Mouse (Mus musculus): ENCODE results near the gene C2. TPM values are rescaled to one million over a fixed set of nuclear protein-coding genes. Genes with fewer than 3 reads are reported as not detected.

Gene C2
- polyA plus RNA-seq, 1 experiment from 2014 or later: 0.44 TPM

- Histone ChIP-seq H3K4me1 (ENCODE audit: control insufficient read depth, insufficient read depth, low read length) (peaks cover 4% of the 10 kb centered on the region), H3K9ac (ENCODE audit: low read length) (no peak overlapping the region), H3K27me3 (ENCODE audit: control insufficient read depth, insufficient read depth, low read length) (no peaks in the 10 kb centered on the region), H3K9me3 (ENCODE audit: control insufficient read depth, low read length) (no peaks in the 10 kb centered on the region), H3K36me3 (ENCODE audit: control insufficient read depth, insufficient read depth, low read length) (no peaks in the 10 kb centered on the region), H3K4me2 (ENCODE audit: low read depth, severe bottlenecking) (no peak overlapping the region), H3K27ac (replicated peaks; ENCODE audit: low read depth, low read length) (no peak overlapping the region), H3K4me3 (ENCODE audit: low read depth, low read length) (no peak overlapping the region)
- no peak for DNase-seq (ENCODE audit: low spot score)
- no peak for ATAC-seq (ENCODE audit: insufficient number of reproducible peaks, low FRiP score, low TSS enrichment, low read depth)
- 77% methylated on average over 22 of the region's 24 CpGs for WGBS
These were observed 36.0 kb upstream of the C2 start for GRCm38 (mm10) chr17:34934031-34934430.

- H3K4me2 ChIP-seq (ENCODE audit: low read depth, severe bottlenecking): peak overlapping the region; percentile 98
- no peaks in the 10 kb centered on the region for H3K36me3 ChIP-seq (ENCODE audit: control insufficient read depth, insufficient read depth, low read length)
- ATAC-seq (ENCODE audit: insufficient number of reproducible peaks, low FRiP score, low TSS enrichment, low read depth) (no peak), DNase-seq (ENCODE audit: low spot score) (no peak)
- peak overlapping the region; percentile 76 for H3K4me3 ChIP-seq (ENCODE audit: low read depth, low read length)
- H3K9ac ChIP-seq (ENCODE audit: low read length): peak overlapping the region; percentile 72; the same call in 1 of the 2 replicates
- WGBS: 94% methylated on average over 8 of the region's 8 CpGs
- no peak overlapping the region for H3K27ac ChIP-seq (replicated peaks; ENCODE audit: low read depth, low read length)
- H3K9me3 ChIP-seq (ENCODE audit: control insufficient read depth, low read length): no peaks in the 10 kb centered on the region
- no peaks in the 10 kb centered on the region for H3K27me3 ChIP-seq (ENCODE audit: control insufficient read depth, insufficient read depth, low read length)
- H3K4me1 ChIP-seq (ENCODE audit: control insufficient read depth, insufficient read depth, low read length): peaks cover 4% of the 10 kb centered on the region
These were observed 34.2 kb upstream of the C2 start for GRCm38 (mm10) chr17:34932287-34932686.

DNA sequence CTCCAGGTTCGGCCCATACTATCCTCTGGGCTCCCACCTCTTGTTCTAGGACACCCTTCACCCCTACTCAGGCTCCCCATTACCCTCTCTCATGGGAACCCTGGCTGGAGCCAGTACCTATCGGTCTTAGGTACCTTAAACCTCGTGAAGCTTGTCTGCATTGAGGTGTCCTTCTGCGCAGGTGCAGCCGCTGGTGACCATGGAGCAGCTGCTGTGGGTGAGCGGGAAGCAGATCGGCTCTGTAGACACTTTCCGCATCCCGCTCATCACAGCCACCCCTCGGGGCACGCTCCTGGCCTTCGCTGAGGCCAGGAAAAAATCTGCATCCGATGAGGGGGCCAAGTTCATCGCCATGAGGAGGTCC lies 33.7 kb upstream of the C2 start:
- H3K4me3 ChIP-seq (ENCODE audit: low read depth, low read length): peak overlapping the region; percentile 76
- H3K36me3 ChIP-seq (ENCODE audit: control insufficient read depth, insufficient read depth, low read length): no peaks in the 10 kb centered on the region
- 10% methylated on average over 14 of the region's 14 CpGs for WGBS
- ATAC-seq (ENCODE audit: insufficient number of reproducible peaks, low FRiP score, low TSS enrichment, low read depth) (no peak), DNase-seq (ENCODE audit: low spot score) (no peak)
- H3K4me1 ChIP-seq (ENCODE audit: control insufficient read depth, insufficient read depth, low read length): peaks cover 4% of the 10 kb centered on the region
- H3K27ac ChIP-seq (replicated peaks; ENCODE audit: low read depth, low read length): no peak overlapping the region
- peak overlapping the region; percentile 98 for H3K4me2 ChIP-seq (ENCODE audit: low read depth, severe bottlenecking)
- no peaks in the 10 kb centered on the region for H3K9me3 ChIP-seq (ENCODE audit: control insufficient read depth, low read length)
- peak overlapping the region; percentile 72 for H3K9ac ChIP-seq (ENCODE audit: low read length)
- no peaks in the 10 kb centered on the region for H3K27me3 ChIP-seq (ENCODE audit: control insufficient read depth, insufficient read depth, low read length)

DNA sequence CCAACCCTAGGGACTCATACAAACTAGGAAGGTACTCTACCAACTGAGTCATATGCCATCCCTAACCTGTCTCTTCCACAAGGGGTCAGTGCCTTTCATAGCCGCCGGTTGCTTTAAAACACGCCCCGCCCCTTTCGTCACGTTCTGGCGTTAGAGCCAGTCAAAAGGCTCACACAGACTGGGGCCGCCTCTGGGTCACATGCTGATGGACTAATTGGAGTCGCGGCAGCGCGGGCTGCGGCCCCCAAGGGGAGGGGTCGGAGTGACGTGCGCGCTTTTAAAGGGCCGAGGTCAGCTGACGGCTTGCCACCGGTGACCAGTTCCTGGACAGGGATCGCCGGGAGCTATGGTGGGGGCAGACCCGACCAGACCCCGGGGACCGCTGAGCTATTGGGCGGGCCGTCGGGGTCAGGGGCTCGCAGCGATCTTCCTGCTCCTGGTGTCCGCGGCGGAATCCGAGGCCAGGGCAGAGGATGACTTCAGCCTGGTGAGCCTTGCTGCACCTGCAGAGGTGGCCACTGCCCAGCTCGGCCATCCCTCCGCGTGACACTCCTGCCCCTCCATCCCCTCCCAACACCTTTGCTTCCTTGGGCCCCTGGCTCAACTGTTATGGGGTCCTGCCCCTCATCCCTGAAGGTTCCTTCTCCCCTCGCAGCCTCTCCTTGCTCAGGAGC lies 33.1 kb upstream of the C2 start, which contains the start of gene Neu1:
Gene Neu1 (plus strand): TSS at position 193 of the 674 bp plus-strand sequence.
- H3K4me3 ChIP-seq (ENCODE audit: low read depth, low read length): peak within 1 kb of the TSS; percentile 76
- H3K4me2 ChIP-seq (ENCODE audit: low read depth, severe bottlenecking): peak within 1 kb of the TSS; percentile 98
- H3K9ac ChIP-seq (ENCODE audit: low read length): peak within 1 kb of the TSS; percentile 72
- under 1% methylated on average over 38 of the region's 38 CpGs for WGBS
- H3K4me1 ChIP-seq (ENCODE audit: control insufficient read depth, insufficient read depth, low read length): peaks cover 4% of the 10 kb centered on the region
- ATAC-seq (ENCODE audit: insufficient number of reproducible peaks, low FRiP score, low TSS enrichment, low read depth) (peak; percentile 95), DNase-seq (ENCODE audit: low spot score) (peak; percentile 97)
- no peaks in the 10 kb centered on the region for H3K36me3 ChIP-seq (ENCODE audit: control insufficient read depth, insufficient read depth, low read length)
- H3K9me3 ChIP-seq (ENCODE audit: control insufficient read depth, low read length): no peaks in the 10 kb centered on the region
- no peak within 1 kb of the TSS for H3K27ac ChIP-seq (replicated peaks; ENCODE audit: low read depth, low read length)
- no peaks in the 10 kb centered on the region for H3K27me3 ChIP-seq (ENCODE audit: control insufficient read depth, insufficient read depth, low read length)

- no peak overlapping the region for H3K27ac ChIP-seq (replicated peaks; ENCODE audit: low read depth, low read length)
- no peak overlapping the region for H3K4me3 ChIP-seq (ENCODE audit: low read depth, low read length)
- H3K36me3 ChIP-seq (ENCODE audit: control insufficient read depth, insufficient read depth, low read length): no peaks in the 10 kb centered on the region
- no peak overlapping the region for H3K4me2 ChIP-seq (ENCODE audit: low read depth, severe bottlenecking)
- no peaks in the 10 kb centered on the region for H3K9me3 ChIP-seq (ENCODE audit: control insufficient read depth, low read length)
- H3K4me1 ChIP-seq (ENCODE audit: control insufficient read depth, insufficient read depth, low read length): peaks cover 4% of the 10 kb centered on the region
- no peak overlapping the region for H3K9ac ChIP-seq (ENCODE audit: low read length)
- H3K27me3 ChIP-seq (ENCODE audit: control insufficient read depth, insufficient read depth, low read length): no peaks in the 10 kb centered on the region
- WGBS: 80% methylated on average over 4 of the region's 4 CpGs
- ATAC-seq (ENCODE audit: insufficient number of reproducible peaks, low FRiP score, low TSS enrichment, low read depth) (no peak), DNase-seq (ENCODE audit: low spot score) (no peak)
These were observed 30.8 kb upstream of the C2 start for GRCm38 (mm10) chr17:34928841-34929240.

DNA sequence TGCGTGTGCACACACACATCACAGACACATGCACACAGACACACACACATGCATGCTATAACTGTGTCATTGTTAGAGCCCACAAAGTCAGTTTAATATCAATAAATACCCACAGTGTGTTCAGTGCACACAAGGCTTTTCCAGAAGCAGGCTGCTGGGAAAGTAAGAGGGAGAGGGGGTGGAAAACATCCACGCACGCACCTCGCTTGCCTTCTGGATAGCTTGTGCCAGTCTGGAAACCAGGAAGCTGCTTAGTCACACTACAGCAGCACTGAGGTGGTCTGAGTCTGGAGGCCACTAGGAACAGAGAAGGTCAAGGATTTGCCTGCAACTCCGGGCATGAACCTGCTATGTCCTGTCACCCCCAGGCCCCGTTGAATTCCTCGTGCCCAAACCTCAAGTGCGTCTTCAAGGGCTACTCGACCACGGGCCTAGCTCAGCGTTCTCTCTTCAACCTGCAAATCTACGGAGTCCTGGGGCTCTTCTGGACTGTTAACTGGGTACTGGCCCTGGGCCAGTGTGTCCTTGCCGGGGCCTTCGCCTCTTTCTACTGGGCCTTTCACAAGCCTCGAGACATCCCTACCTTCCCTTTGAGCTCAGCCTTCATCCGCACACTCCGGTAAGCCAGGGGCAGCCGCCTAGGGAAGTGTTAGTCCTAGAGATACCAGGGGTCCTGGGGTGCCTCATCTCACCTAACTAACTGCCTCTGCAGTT lies 29.4 kb upstream of the C2 start:
- DNase-seq (ENCODE audit: low spot score): no peak
- Histone ChIP-seq H3K9ac (ENCODE audit: low read length) (no peak overlapping the region), H3K9me3 (ENCODE audit: control insufficient read depth, low read length) (no peaks in the 10 kb centered on the region), H3K4me3 (ENCODE audit: low read depth, low read length) (no peak overlapping the region), H3K4me2 (ENCODE audit: low read depth, severe bottlenecking) (no peak overlapping the region), H3K27me3 (ENCODE audit: control insufficient read depth, insufficient read depth, low read length) (no peaks in the 10 kb centered on the region), H3K27ac (replicated peaks; ENCODE audit: low read depth, low read length) (no peak overlapping the region), H3K36me3 (ENCODE audit: control insufficient read depth, insufficient read depth, low read length) (no peaks in the 10 kb centered on the region), H3K4me1 (ENCODE audit: control insufficient read depth, insufficient read depth, low read length) (peaks cover 4% of the 10 kb centered on the region)
- 86% methylated on average over 18 of the region's 18 CpGs for WGBS
- no peak for ATAC-seq (ENCODE audit: insufficient number of reproducible peaks, low FRiP score, low TSS enrichment, low read depth)

DNA sequence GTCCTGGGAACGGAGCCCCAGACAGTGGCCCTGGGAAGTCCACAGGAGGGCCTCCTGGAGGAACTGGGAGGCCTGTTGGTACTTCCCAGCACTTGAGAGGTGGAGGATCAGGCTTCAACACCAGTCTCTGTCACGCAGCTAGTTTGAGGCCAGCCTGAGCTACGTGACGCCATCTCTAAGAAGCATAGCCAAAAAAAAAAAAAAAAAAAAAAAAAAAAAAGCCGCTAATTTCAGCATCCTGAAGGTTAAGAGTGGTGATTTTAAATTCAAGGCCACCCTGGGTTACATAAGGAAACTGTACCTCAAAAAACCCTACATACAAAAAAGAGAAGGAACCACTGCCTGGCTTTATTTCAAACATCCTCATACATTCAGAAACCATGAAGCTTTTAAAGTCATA lies 26.2 kb upstream of the C2 start:
- 79% methylated on average over 5 of the region's 5 CpGs for WGBS
- Histone ChIP-seq H3K27me3 (ENCODE audit: control insufficient read depth, insufficient read depth, low read length) (no peaks in the 10 kb centered on the region), H3K9ac (ENCODE audit: low read length) (no peak overlapping the region), H3K4me3 (ENCODE audit: low read depth, low read length) (no peak overlapping the region), H3K36me3 (ENCODE audit: control insufficient read depth, insufficient read depth, low read length) (no peaks in the 10 kb centered on the region), H3K9me3 (ENCODE audit: control insufficient read depth, low read length) (no peaks in the 10 kb centered on the region), H3K4me1 (ENCODE audit: control insufficient read depth, insufficient read depth, low read length) (no peaks in the 10 kb centered on the region), H3K4me2 (ENCODE audit: low read depth, severe bottlenecking) (no peak overlapping the region), H3K27ac (replicated peaks; ENCODE audit: low read depth, low read length) (no peak overlapping the region)
- ATAC-seq (ENCODE audit: insufficient number of reproducible peaks, low FRiP score, low TSS enrichment, low read depth) (no peak), DNase-seq (ENCODE audit: low spot score) (no peak)

DNA sequence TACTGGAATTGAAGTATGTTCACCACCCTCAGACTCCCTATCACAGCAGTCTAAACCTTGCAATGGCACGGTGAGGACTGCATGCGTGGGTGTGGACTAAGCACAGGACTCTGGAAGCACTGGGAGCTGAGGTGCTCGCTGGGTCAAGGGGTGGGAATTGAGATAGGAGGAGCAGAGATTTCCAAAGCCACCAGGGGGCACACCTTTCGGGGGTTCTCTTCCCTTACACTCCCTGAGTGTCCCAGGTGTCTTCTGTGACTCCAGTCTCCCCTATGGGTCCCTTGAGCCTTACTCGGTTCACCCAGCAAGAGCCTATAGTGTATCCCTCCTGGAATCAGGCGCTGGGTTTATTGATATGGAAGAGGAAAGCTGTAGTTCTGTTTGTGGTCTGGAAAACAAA lies 24.9 kb upstream of the C2 start:
- no peaks in the 10 kb centered on the region for H3K4me1 ChIP-seq (ENCODE audit: control insufficient read depth, insufficient read depth, low read length)
- no peak overlapping the region for H3K4me3 ChIP-seq (ENCODE audit: low read depth, low read length)
- DNase-seq (ENCODE audit: low spot score) (no peak), ATAC-seq (ENCODE audit: insufficient number of reproducible peaks, low FRiP score, low TSS enrichment, low read depth) (no peak)
- H3K9ac ChIP-seq (ENCODE audit: low read length): no peak overlapping the region
- no peak overlapping the region for H3K4me2 ChIP-seq (ENCODE audit: low read depth, severe bottlenecking)
- H3K9me3 ChIP-seq (ENCODE audit: control insufficient read depth, low read length): no peaks in the 10 kb centered on the region
- 39% methylated on average over 6 of the region's 6 CpGs for WGBS
- no peak overlapping the region for H3K27ac ChIP-seq (replicated peaks; ENCODE audit: low read depth, low read length)
- H3K36me3 ChIP-seq (ENCODE audit: control insufficient read depth, insufficient read depth, low read length): no peaks in the 10 kb centered on the region
- no peaks in the 10 kb centered on the region for H3K27me3 ChIP-seq (ENCODE audit: control insufficient read depth, insufficient read depth, low read length)
